In genomic region chr5:120567761-120568211, GRCm38 (mm10) we compare ENCODE assay signal across 9 mouse cellular contexts. TPM values are rescaled to one million over a fixed set of nuclear protein-coding genes. Genes with fewer than 3 reads are reported as not detected.
DNase-seq lines count a peak whose midpoint lies in the region; ATAC-seq and TF ChIP-seq lines count a peak whose summit lies in the region.
"Had no signal": no experiment of that assay in that cellular context is flagged by ENCODE, and none has a peak within 500 bp of the region (broad histone marks: within the 10 kb centered on the region; RNA-seq: fewer than 3 reads in every experiment).

No protein-coding gene starts in this region.

- no peak overlapping the region for H3K4me3 ChIP-seq in intestine, postnatal 0 days (ENCODE audit: low read depth, low read length)
- no peak overlapping the region for H3K4me3 ChIP-seq in stomach, embryonic 15.5 days (replicated peaks)

- DNase-seq in frontal cortex, postnatal 25 days (ENCODE audit: low spot score in 2 of 2) = no peak
- peak; percentile 68 to 72 for DNase-seq in right cerebral cortex, postnatal 10 days (ENCODE audit: low spot score in 2 of 2)
- no peak for DNase-seq in right cerebral cortex, postnatal 14 days
- DNase-seq in ovary, adult 18-20 months (ENCODE audit: low spot score) = no peak

- H3K4me2 ChIP-seq in intestine, postnatal 0 days (replicated peaks; ENCODE audit: low read depth) = no peak overlapping the region
- H3K4me2 ChIP-seq in stomach, embryonic 15.5 days = no peak overlapping the region
- H3K4me2 ChIP-seq: liver, embryonic 11.5 days had no signal

- no peak overlapping the region for H3K9ac ChIP-seq in intestine, postnatal 0 days (ENCODE audit: low read depth, low read length)
- no peak overlapping the region for H3K9ac ChIP-seq in stomach, embryonic 15.5 days

- no peaks in the 10 kb centered on the region for H3K27me3 ChIP-seq in intestine, postnatal 0 days (replicated peaks; ENCODE audit: control insufficient read depth, insufficient read depth, low read length)
- no peaks in the 10 kb centered on the region for H3K27me3 ChIP-seq in stomach, embryonic 15.5 days (replicated peaks)

- no peak for TF ChIP-seq CTCF in intestine, postnatal 0 days (IDR thresholded peaks at IDR 0.05; ENCODE audit: low read depth)

- H3K9me3 ChIP-seq in intestine, postnatal 0 days (ENCODE audit: control insufficient read depth) = no peaks in the 10 kb centered on the region
- H3K9me3 ChIP-seq in stomach, embryonic 15.5 days = no peaks in the 10 kb centered on the region

- H3K4me1 ChIP-seq in intestine, postnatal 0 days (replicated peaks; ENCODE audit: control insufficient read depth, insufficient read depth, low read length) = peaks cover 20% of the 10 kb centered on the region
- peaks cover 85% of the 10 kb centered on the region for H3K4me1 ChIP-seq in stomach, embryonic 15.5 days

- 75% methylated on average over 14 of the region's 14 CpGs for WGBS in intestine, postnatal 0 days
- WGBS in stomach, embryonic 15.5 days = 63% methylated on average over 14 of the region's 14 CpGs

- peaks cover 5% of the 10 kb centered on the region; the same call in 1 of the 2 replicates for H3K36me3 ChIP-seq in intestine, postnatal 0 days (ENCODE audit: control insufficient read depth, insufficient read depth)
- H3K36me3 ChIP-seq in stomach, embryonic 15.5 days = no peaks in the 10 kb centered on the region

- peak; percentile 13; the same call in 1 of the 2 replicates for ATAC-seq in frontal cortex, adult (ENCODE audit: low TSS enrichment)
- ATAC-seq in intestine, postnatal 0 days = no peak
- no peak for ATAC-seq in stomach, embryonic 15.5 days (ENCODE audit: insufficient read depth, low FRiP score, low read depth)
- no peak for ATAC-seq in erythroid progenitor cell, adult 5-6 weeks (replicated peaks; ENCODE audit: low FRiP score, poor library complexity, severe bottlenecking)

- peak overlapping the region; percentile 50 for H3K27ac ChIP-seq in intestine, postnatal 0 days (ENCODE audit: low read depth, low read length)
- peak overlapping the region; percentile 77 for H3K27ac ChIP-seq in stomach, embryonic 15.5 days

RNA-seq across cellular contexts. Expression of gene Tpcn1, which starts 20.7 kb away (rescaled TPM):
- polyA plus RNA-seq in intestine, postnatal 0 days (2015; fragmentation: Nextera tagmentation; extraction: Ambion mirVana) = 31.5 and 35.6 TPM in 2 replicates
- polyA plus RNA-seq in stomach, embryonic 15.5 days (2015; fragmentation: Nextera tagmentation; extraction: Ambion mirVana) = 25.5 and 25.7 TPM in 2 replicates
- total RNA-seq in erythroid progenitor cell, adult 5-6 weeks (2015; ENCODE audit: low replicate concordance) = 107 and 136 TPM in 2 replicates
- 57.0 and 72.9 TPM in 2 replicates for total RNA-seq in erythroid progenitor cell, adult 5-6 weeks (2017; ENCODE audit: low replicate concordance)

RNA-seq across cellular contexts. Expression of gene Iqcd, which starts 21.0 kb away (rescaled TPM):
- polyA plus RNA-seq in intestine, postnatal 0 days (2015; fragmentation: Nextera tagmentation; extraction: Ambion mirVana) = 0.30 and 0.47 TPM in 2 replicates
- polyA plus RNA-seq in stomach, embryonic 15.5 days (2015; fragmentation: Nextera tagmentation; extraction: Ambion mirVana) = 0.40 and 0.69 TPM in 2 replicates
- 2.5 TPM in 1 of 2 replicates, not detected in the other for total RNA-seq in erythroid progenitor cell, adult 5-6 weeks (2015; ENCODE audit: low replicate concordance)
- total RNA-seq in erythroid progenitor cell, adult 5-6 weeks (2017; ENCODE audit: low replicate concordance) = 3.1 and 3.3 TPM in 2 replicates

RNA-seq across cellular contexts. Expression of gene Rita1, which starts 44.6 kb away (rescaled TPM):
- polyA plus RNA-seq in intestine, postnatal 0 days (2015; fragmentation: Nextera tagmentation; extraction: Ambion mirVana) = 6.1 and 7.5 TPM in 2 replicates
- 10.4 and 11.4 TPM in 2 replicates for polyA plus RNA-seq in stomach, embryonic 15.5 days (2015; fragmentation: Nextera tagmentation; extraction: Ambion mirVana)
- 0.72 TPM in 1 of 2 replicates, not detected in the other for total RNA-seq in erythroid progenitor cell, adult 5-6 weeks (2015; ENCODE audit: low replicate concordance)
- total RNA-seq in erythroid progenitor cell, adult 5-6 weeks (2017; ENCODE audit: low replicate concordance) = 3.9 TPM in 1 of 2 replicates, not detected in the other

RNA-seq across cellular contexts. Expression of gene Ddx54, which starts 44.8 kb away (rescaled TPM):
- 19.9 and 20.9 TPM in 2 replicates for polyA plus RNA-seq in intestine, postnatal 0 days (2015; fragmentation: Nextera tagmentation; extraction: Ambion mirVana)
- polyA plus RNA-seq in stomach, embryonic 15.5 days (2015; fragmentation: Nextera tagmentation; extraction: Ambion mirVana) = 41.8 and 44.9 TPM in 2 replicates
- total RNA-seq in erythroid progenitor cell, adult 5-6 weeks (2015; ENCODE audit: low replicate concordance) = 1.1 and 1.3 TPM in 2 replicates
- 6.4 and 8.1 TPM in 2 replicates for total RNA-seq in erythroid progenitor cell, adult 5-6 weeks (2017; ENCODE audit: low replicate concordance)

RNA-seq across cellular contexts. Expression of gene Slc8b1, which starts 56.8 kb away (rescaled TPM):
- 4.1 and 4.4 TPM in 2 replicates for polyA plus RNA-seq in intestine, postnatal 0 days (2015; fragmentation: Nextera tagmentation; extraction: Ambion mirVana)
- polyA plus RNA-seq in stomach, embryonic 15.5 days (2015; fragmentation: Nextera tagmentation; extraction: Ambion mirVana) = 6.2 and 8.3 TPM in 2 replicates
- total RNA-seq in erythroid progenitor cell, adult 5-6 weeks (2015; ENCODE audit: low replicate concordance) = 3.4 and 5.0 TPM in 2 replicates
- 3.0 and 6.7 TPM in 2 replicates for total RNA-seq in erythroid progenitor cell, adult 5-6 weeks (2017; ENCODE audit: low replicate concordance)

Comparison
In these comparisons a context has a peak if more than half of its experiments do, and no peak if none do; other contexts are left out.
1. DNase-seq: peak in right cerebral cortex, postnatal 10 days (2 of 2); none in frontal cortex, postnatal 25 days (0 of 2), right cerebral cortex, postnatal 14 days (single experiment) and ovary, adult 18-20 months (single experiment).